Mouse (Mus musculus): Measurements from ENCODE around the gene Ccdc85b.

- TF ChIP-seq CTCF (IDR thresholded peaks at IDR 0.05; ENCODE audit: low read depth) (no peak), EP300 (optimal IDR thresholded peaks at IDR 0.05) (no peak)
These were observed 22.3 kb upstream of the Ccdc85b start for GRCm38 (mm10) chr19:5480016-5480415.
